Mouse (Mus musculus): ENCODE data around the gene Fance. TPM values are rescaled to one million over a fixed set of nuclear protein-coding genes. Genes with fewer than 3 reads are reported as not detected.

Gene Fance
- total RNA-seq, 2 experiments from 2014 or later: 10.3 to 11.2 TPM

- DNase-seq (ENCODE audit: low spot score): no peak
These were observed 61.2 kb downstream of the Fance start for GRCm38 (mm10) chr17:28374494-28374893.

DNA sequence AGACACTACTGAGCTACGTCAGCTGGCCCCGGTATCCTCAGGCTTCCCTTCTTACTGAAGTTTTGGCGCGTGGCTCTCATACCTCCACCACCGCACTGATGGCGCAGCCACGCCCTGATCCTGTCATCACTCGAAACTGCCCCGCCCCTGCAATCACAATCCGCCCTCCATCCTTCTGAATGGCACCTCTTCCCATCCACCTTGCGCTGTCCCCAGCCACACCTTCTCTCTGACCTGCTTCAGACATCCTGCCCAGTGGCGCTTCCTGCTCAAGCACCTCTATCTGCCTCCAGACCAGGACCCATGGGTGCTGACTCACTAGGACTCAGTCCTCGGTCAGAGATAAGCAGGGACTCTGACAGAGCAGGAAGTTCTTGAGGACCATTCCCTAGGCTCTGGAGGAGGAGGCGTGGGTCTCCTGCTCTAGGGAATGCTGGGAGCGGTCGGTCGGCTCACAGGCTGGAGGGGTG lies 62.3 kb downstream of the Fance start:
- no peak for DNase-seq (ENCODE audit: low spot score)

Other genes starting within 250 kb of the Fance start
- gene Tcp11, start 232.9 kb upstream of the Fance start, total RNA-seq (2021): not detected
- under 1 TPM; 0.16 to 0.26 TPM for gene Scube3, start 171.4 kb upstream of the Fance start, total RNA-seq (2021)
- 10 to 100 TPM; 15.8 to 16.7 TPM for gene Zfp523, start 136.4 kb upstream of the Fance start, total RNA-seq (2021)
- 1 to 10 TPM; 1.1 to 1.9 TPM for gene Def6, start 105.7 kb upstream of the Fance start, total RNA-seq (2021)
- gene Ppard, start 80.8 kb upstream of the Fance start, total RNA-seq (2021): 10 to 100 TPM; 26.3 to 27.2 TPM
- gene Rpl10a, start 15.0 kb downstream of the Fance start, total RNA-seq (2021): 100 to 1,000 TPM; 418 to 419 TPM
- 1 to 10 TPM; 5.3 to 6.9 TPM for gene Tead3, start 37.3 kb downstream of the Fance start, total RNA-seq (2021)
- not detected for gene Tulp1, start 51.7 kb downstream of the Fance start, total RNA-seq (2021)
- 10 to 100 TPM; 54.0 to 92.7 TPM for gene Fkbp5, start 204.0 kb downstream of the Fance start, total RNA-seq (2021)
- gene Armc12, start 217.3 kb downstream of the Fance start, total RNA-seq (2021): not detected
- gene Clpsl2, start 235.9 kb downstream of the Fance start, total RNA-seq (2021): not detected
- not detected for gene Clps, start 247.2 kb downstream of the Fance start, total RNA-seq (2021)